Mouse (Mus musculus): ENCODE measurements around the gene Scaper. TPM values are rescaled to one million over a fixed set of nuclear protein-coding genes. Genes with fewer than 3 reads are reported as not detected.

The Scaper gene
- total and polyA plus RNA-seq, 3 experiments, result 4.2 to 5.2 (median 4.5) TPM

DNA sequence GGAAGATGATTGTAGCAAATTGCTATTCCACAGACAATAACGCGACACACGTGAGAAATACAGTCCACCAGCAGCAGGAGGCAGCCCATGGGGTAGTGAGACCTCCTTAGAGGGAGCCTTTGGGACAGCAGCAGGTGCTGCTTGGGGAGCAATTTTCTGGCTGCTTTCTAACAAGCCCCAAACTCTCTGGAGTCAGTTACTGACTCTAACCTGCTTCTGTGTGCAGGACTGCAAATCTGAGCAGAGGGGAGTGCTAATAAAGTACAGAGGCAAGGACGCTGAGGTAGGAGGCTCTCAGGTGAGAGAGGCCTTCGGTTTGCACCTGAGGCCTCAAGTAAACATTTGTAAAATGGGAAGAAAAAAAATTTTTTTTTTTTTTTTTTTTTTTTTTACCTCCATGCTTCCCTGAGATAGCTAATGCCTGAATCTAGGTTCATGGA lies 675 bp downstream of the Scaper start:
- H3K27ac ChIP-seq (ENCODE audit: insufficient read depth, low read depth), result no peak overlapping the region
- dilution Hi-C loops (cut with MboI; ENCODE audit: extremely low pct_ligation_motif_present, extremely low pct_unique_long_range_greater_than_20kb, low sequenced_read_pairs) (no loop called here), in situ Hi-C loops (cut with MboI; ENCODE audit: low pct_ligation_motif_present, low pct_unique_long_range_greater_than_20kb, low sequenced_read_pairs) (no loop called here)
- peaks cover 2 to 25% of the 10 kb centered on the region in 2 experiments; a peak in 3 of 4 replicates for H3K4me1 ChIP-seq (ENCODE audit: control insufficient read depth in 1 of 2, insufficient read depth in 2 of 2)
- peaks cover 0 to 2% of the 10 kb centered on the region in 2 experiments for H3K36me3 ChIP-seq (replicated peaks in 1 of 2; ENCODE audit: control insufficient read depth in 1 of 2, insufficient read depth in 1 of 2, low read length in 1 of 2)
- peak overlapping the region; percentile 60 for H3K9ac ChIP-seq (ENCODE audit: insufficient read depth, low read depth)
- DNase-seq (ENCODE audit: extremely low read depth), result peak; percentile 9
- H3K79me2 ChIP-seq (replicated peaks; ENCODE audit: control insufficient read depth, extremely low read depth, insufficient read depth, poor library complexity, severe bottlenecking), result no peaks in the 10 kb centered on the region
- peak overlapping the region; percentile 56 for H3K4me2 ChIP-seq (ENCODE audit: insufficient read depth, low read depth, poor library complexity, severe bottlenecking)
- TF ChIP-seq IRF4 (IDR thresholded peaks at IDR 0.05; ENCODE audit: low read depth, low read length) (no peak), POLR2A (IDR thresholded peaks at IDR 0.05; ENCODE audit: low read depth, low read length) (no peak), CHD2 (IDR thresholded peaks at IDR 0.05; ENCODE audit: low read length) (no peak), ZNF384 (IDR thresholded peaks at IDR 0.05; ENCODE audit: low read depth, low read length) (peak; percentile 59), JUN (IDR thresholded peaks at IDR 0.05; ENCODE audit: insufficient read depth, low read depth, low read length) (no peak)
- no peaks in the 10 kb centered on the region for H3K9me3 ChIP-seq (replicated peaks; ENCODE audit: low read length)
- peak overlapping the region; percentile 68 to 98 (median 82) for H3K4me3 ChIP-seq (replicated peaks in 1 of 3; ENCODE audit: low read depth in 2 of 3, low read length in 2 of 3, poor library complexity in 1 of 3)
- H3K27me3 ChIP-seq (replicated peaks), result no peaks in the 10 kb centered on the region

DNA sequence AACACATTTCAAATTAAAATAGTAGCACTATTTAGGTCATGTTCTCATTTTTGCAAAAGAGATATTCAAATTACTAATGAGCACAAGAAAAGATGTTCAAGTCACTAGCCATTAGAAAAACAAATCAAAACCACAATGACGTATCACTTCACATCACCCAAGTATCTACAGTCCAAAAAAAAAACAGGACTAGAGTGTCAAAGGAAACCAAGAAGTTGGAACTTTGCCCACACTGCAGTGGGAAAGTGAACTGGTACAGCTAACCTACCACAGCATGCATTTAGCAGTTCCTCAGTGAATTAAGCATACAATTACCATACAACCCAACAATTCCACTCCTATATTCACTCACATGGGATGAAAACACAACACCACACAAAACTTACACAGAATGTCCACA lies 5.4 kb downstream of the Scaper start:
- DNase-seq (ENCODE audit: extremely low read depth), result no peak
- Histone ChIP-seq H3K79me2 (replicated peaks; ENCODE audit: control insufficient read depth, extremely low read depth, insufficient read depth, poor library complexity, severe bottlenecking) (no peaks in the 10 kb centered on the region), H3K4me3 (replicated peaks in 1 of 3; ENCODE audit: low read depth in 2 of 3, low read length in 2 of 3, poor library complexity in 1 of 3) (no peak overlapping the region), H3K9ac (ENCODE audit: insufficient read depth, low read depth) (no peak overlapping the region), H3K4me2 (ENCODE audit: insufficient read depth, low read depth, poor library complexity, severe bottlenecking) (no peak overlapping the region), H3K9me3 (replicated peaks; ENCODE audit: low read length) (no peaks in the 10 kb centered on the region), H3K4me1 (ENCODE audit: control insufficient read depth in 1 of 2, insufficient read depth in 2 of 2) (peaks cover 2 to 10% of the 10 kb centered on the region in 2 experiments; a peak in 2 of 4 replicates), H3K27ac (ENCODE audit: insufficient read depth, low read depth) (no peak overlapping the region), H3K36me3 (replicated peaks in 1 of 2; ENCODE audit: control insufficient read depth in 1 of 2, insufficient read depth in 1 of 2, low read length in 1 of 2) (no peaks in the 10 kb centered on the region), H3K27me3 (replicated peaks) (no peaks in the 10 kb centered on the region)
- dilution Hi-C loops (cut with MboI; ENCODE audit: extremely low pct_ligation_motif_present, extremely low pct_unique_long_range_greater_than_20kb, low sequenced_read_pairs) (no loop called here), in situ Hi-C loops (cut with MboI; ENCODE audit: low pct_ligation_motif_present, low pct_unique_long_range_greater_than_20kb, low sequenced_read_pairs) (no loop called here)
- TF ChIP-seq TBP (conservative IDR thresholded peaks at IDR 0.05; ENCODE audit: low read depth, low read length) (no peak), POLR2A (IDR thresholded peaks at IDR 0.05; ENCODE audit: low read depth, low read length) (no peak), ZC3H11A (IDR thresholded peaks at IDR 0.05; ENCODE audit: low read depth, low read length) (no peak), RCOR1 (conservative IDR thresholded peaks at IDR 0.05; ENCODE audit: low read depth, low read length) (no peak), MAZ (IDR thresholded peaks at IDR 0.05; ENCODE audit: low read depth, low read length) (no peak), ZMIZ1 (IDR thresholded peaks at IDR 0.05; ENCODE audit: low read depth, low read length) (no peak)

DNA sequence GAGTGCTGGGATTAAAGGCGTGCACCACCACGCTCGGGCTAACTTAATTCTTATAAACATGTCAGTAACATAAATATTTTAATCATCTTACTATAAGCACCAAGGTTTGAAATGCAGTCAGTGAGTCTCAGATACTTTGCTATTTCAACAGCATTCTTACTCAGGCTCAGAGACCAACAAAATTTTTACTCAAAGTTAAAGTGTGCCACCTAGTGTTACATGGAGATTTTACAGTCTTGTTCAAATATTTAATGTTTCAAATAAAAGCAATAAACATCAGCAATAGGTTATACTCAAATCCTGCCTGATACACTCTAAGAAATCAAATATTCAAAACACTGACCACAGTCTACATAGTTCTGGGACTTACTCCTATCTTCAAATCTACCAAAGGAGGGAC lies 19.3 kb downstream of the Scaper start:
- no peaks in the 10 kb centered on the region for H3K79me2 ChIP-seq (replicated peaks; ENCODE audit: control insufficient read depth, extremely low read depth, insufficient read depth, poor library complexity, severe bottlenecking)
- no peaks in the 10 kb centered on the region for H3K27me3 ChIP-seq (replicated peaks)
- no peak overlapping the region for H3K4me2 ChIP-seq (ENCODE audit: insufficient read depth, low read depth, poor library complexity, severe bottlenecking)
- no peaks in the 10 kb centered on the region for H3K36me3 ChIP-seq (replicated peaks in 1 of 2; ENCODE audit: control insufficient read depth in 1 of 2, insufficient read depth in 1 of 2, low read length in 1 of 2)
- TF ChIP-seq MXI1 (IDR thresholded peaks at IDR 0.05; ENCODE audit: low read depth, low read length) (no peak), CTCF (conservative IDR thresholded peaks at IDR 0.05 in 1 of 2, IDR thresholded peaks at IDR 0.05 in 1 of 2; ENCODE audit: low read depth in 2 of 2, low read length in 2 of 2) (peak in 1 of 2 experiments; percentile 78; a peak in 2 of 4 replicates), SMC3 (IDR thresholded peaks at IDR 0.05; ENCODE audit: low read depth, low read length) (peak; percentile 60), GABPA (IDR thresholded peaks at IDR 0.05; ENCODE audit: insufficient replicate concordance, low read depth, low read length) (no peak), RAD21 (IDR thresholded peaks at IDR 0.05; ENCODE audit: low read depth, low read length) (peak; percentile 87), ZC3H11A (IDR thresholded peaks at IDR 0.05; ENCODE audit: low read depth, low read length) (peak; percentile 36; the same call in 1 of the 2 replicates), USF2 (conservative IDR thresholded peaks at IDR 0.05; ENCODE audit: low read depth, low read length) (no peak), USF1 (IDR thresholded peaks at IDR 0.05; ENCODE audit: low read depth, low read length) (no peak)
- H3K4me1 ChIP-seq (ENCODE audit: control insufficient read depth in 1 of 2, insufficient read depth in 2 of 2), result no peaks in the 10 kb centered on the region
- in situ Hi-C loops (cut with MboI; ENCODE audit: low pct_ligation_motif_present, low pct_unique_long_range_greater_than_20kb, low sequenced_read_pairs), result loop anchor here (25.0 kb wide), 1 partner anchor 481 kb away; no protein-coding TSS in a partner anchor
- no peak overlapping the region for H3K4me3 ChIP-seq (replicated peaks in 1 of 3; ENCODE audit: low read depth in 2 of 3, low read length in 2 of 3, poor library complexity in 1 of 3)
- H3K27ac ChIP-seq (ENCODE audit: insufficient read depth, low read depth), result no peak overlapping the region
- dilution Hi-C loops (cut with MboI; ENCODE audit: extremely low pct_ligation_motif_present, extremely low pct_unique_long_range_greater_than_20kb, low sequenced_read_pairs), result no loop called here
- no peaks in the 10 kb centered on the region for H3K9me3 ChIP-seq (replicated peaks; ENCODE audit: low read length)
- peak; percentile 33 for DNase-seq (ENCODE audit: extremely low read depth)
- no peak overlapping the region for H3K9ac ChIP-seq (ENCODE audit: insufficient read depth, low read depth)
